10 mouse cellular contexts compared by ENCODE assay signal in genomic region chr3:83212578-83212977, GRCm38 (mm10).
DNase-seq lines count a peak whose midpoint lies in the region; ATAC-seq and TF ChIP-seq lines count a peak whose summit lies in the region.
"Had no signal": no experiment of that assay in that cellular context is flagged by ENCODE, and none has a peak within 500 bp of the region (broad histone marks: within the 10 kb centered on the region; RNA-seq: fewer than 3 reads in every experiment).

No protein-coding gene starts in this region.

- TF ChIP-seq POLR2A in kidney, adult 2 months (IDR thresholded peaks at IDR 0.05; ENCODE audit: low read depth, low read length): no peak
- no peak for TF ChIP-seq POLR2A in lung, adult 2 months (IDR thresholded peaks at IDR 0.05; ENCODE audit: borderline replicate concordance, extremely low read depth, low read depth, low read length)

- no peak overlapping the region for H3K4me2 ChIP-seq in embryonic facial prominence, embryonic 13.5 days
- H3K4me2 ChIP-seq in kidney, postnatal 0 days (ENCODE audit: low read length): no peak overlapping the region
- H3K4me2 ChIP-seq: limb, embryonic 15.5 days had no signal

- H3K9me3 ChIP-seq in embryonic facial prominence, embryonic 13.5 days: no peaks in the 10 kb centered on the region
- H3K9me3 ChIP-seq in embryonic facial prominence, embryonic 10.5 days: no peaks in the 10 kb centered on the region
- H3K9me3 ChIP-seq in kidney, postnatal 0 days (replicated peaks; ENCODE audit: low read length): no peaks in the 10 kb centered on the region
- H3K9me3 ChIP-seq: limb, embryonic 15.5 days had no signal

- DNase-seq in embryonic facial prominence, embryonic 10.5 days (ENCODE audit: low spot score): no peak
- peak; percentile 19 for DNase-seq in kidney, postnatal 0 days (ENCODE audit: low spot score)
- no peak for DNase-seq in kidney, adult 2 months
- peak; percentile 67 for DNase-seq in lung, postnatal 10 days
- DNase-seq in lung, adult 2 months: no peak
- peak; percentile 55 for DNase-seq in telencephalon, adult 2 months (ENCODE audit: low read depth, low spot score)
- no peak for DNase-seq in urinary bladder, postnatal 10 days (ENCODE audit: low spot score)
- DNase-seq: gastrocnemius, postnatal 36 days had no signal

- peaks cover 22% of the 10 kb centered on the region for H3K4me1 ChIP-seq in embryonic facial prominence, embryonic 13.5 days
- peaks cover 35% of the 10 kb centered on the region for H3K4me1 ChIP-seq in embryonic facial prominence, embryonic 10.5 days
- H3K4me1 ChIP-seq in kidney, postnatal 0 days (replicated peaks; ENCODE audit: insufficient read depth, low read length): 0 out of 2 replicates have a peak, but pooled peaks cover 7% of the 10 kb centered on the region
- no peaks in the 10 kb centered on the region for H3K4me1 ChIP-seq in kidney, adult 2 months (ENCODE audit: control insufficient read depth, insufficient read depth, low read length)
- H3K4me1 ChIP-seq in lung, adult 2 months (ENCODE audit: control insufficient read depth, insufficient read depth, low read length): peaks cover 9% of the 10 kb centered on the region

- no peak for ATAC-seq in embryonic facial prominence, embryonic 13.5 days (ENCODE audit: insufficient number of reproducible peaks, insufficient read depth, low FRiP score, low TSS enrichment, low read depth)
- no peak for ATAC-seq in kidney, postnatal 0 days (replicated peaks; ENCODE audit: low FRiP score, low read depth)

- no peaks in the 10 kb centered on the region for H3K36me3 ChIP-seq in embryonic facial prominence, embryonic 13.5 days
- no peaks in the 10 kb centered on the region for H3K36me3 ChIP-seq in embryonic facial prominence, embryonic 10.5 days (replicated peaks)
- H3K36me3 ChIP-seq in kidney, postnatal 0 days (ENCODE audit: insufficient read depth, low read length): no peaks in the 10 kb centered on the region
- no peaks in the 10 kb centered on the region for H3K36me3 ChIP-seq in kidney, adult 2 months (ENCODE audit: control insufficient read depth, insufficient read depth, low read length)
- H3K36me3 ChIP-seq: limb, embryonic 15.5 days had no signal

- no peaks in the 10 kb centered on the region for H3K27me3 ChIP-seq in embryonic facial prominence, embryonic 13.5 days
- no peaks in the 10 kb centered on the region for H3K27me3 ChIP-seq in embryonic facial prominence, embryonic 10.5 days (replicated peaks; ENCODE audit: low read depth, poor library complexity, severe bottlenecking)
- no peaks in the 10 kb centered on the region for H3K27me3 ChIP-seq in kidney, postnatal 0 days (ENCODE audit: insufficient read depth, low read length)
- H3K27me3 ChIP-seq in kidney, adult 2 months (replicated peaks; ENCODE audit: control insufficient read depth, insufficient read depth, low read length): no peaks in the 10 kb centered on the region
- H3K27me3 ChIP-seq: limb, embryonic 15.5 days had no signal

- 0 out of 2 replicates have a peak overlapping the region, but pooled peaks have one; percentile 39 for H3K27ac ChIP-seq in embryonic facial prominence, embryonic 13.5 days
- no peak overlapping the region for H3K27ac ChIP-seq in embryonic facial prominence, embryonic 10.5 days (replicated peaks)
- H3K27ac ChIP-seq in kidney, postnatal 0 days: no peak overlapping the region
- no peak overlapping the region for H3K27ac ChIP-seq in kidney, adult 2 months (ENCODE audit: insufficient read depth, low read depth, low read length)

- 40% methylated on average over 7 of the region's 7 CpGs for WGBS in embryonic facial prominence, embryonic 13.5 days
- 70% methylated on average over 7 of the region's 7 CpGs for WGBS in embryonic facial prominence, embryonic 10.5 days
- WGBS in kidney, postnatal 0 days: 27% methylated on average over 7 of the region's 7 CpGs
- 34% methylated on average over 7 of the region's 7 CpGs for whole genome bisulfite sequencing in kidney, adult 2 months
- WGBS in lung, adult 2 months: 34% methylated on average over 7 of the region's 7 CpGs

- H3K9ac ChIP-seq in embryonic facial prominence, embryonic 13.5 days: no peak overlapping the region
- H3K9ac ChIP-seq in kidney, postnatal 0 days (ENCODE audit: low read depth, low read length): no peak overlapping the region
- H3K9ac ChIP-seq: limb, embryonic 15.5 days had no signal

- TF ChIP-seq CTCF in kidney, postnatal 0 days (IDR thresholded peaks at IDR 0.05; ENCODE audit: low read depth): no peak
- no peak for TF ChIP-seq CTCF in kidney, adult 2 months (conservative IDR thresholded peaks at IDR 0.05; ENCODE audit: insufficient read depth, insufficient read length, low read depth, low read length)
- TF ChIP-seq CTCF in lung, adult 2 months (IDR thresholded peaks at IDR 0.05; ENCODE audit: insufficient read depth, low read length): no peak

- H3K4me3 ChIP-seq in embryonic facial prominence, embryonic 13.5 days: no peak overlapping the region
- no peak overlapping the region for H3K4me3 ChIP-seq in embryonic facial prominence, embryonic 10.5 days
- H3K4me3 ChIP-seq in kidney, postnatal 0 days (replicated peaks; ENCODE audit: low read depth, low read length): no peak overlapping the region
- no peak overlapping the region for H3K4me3 ChIP-seq in kidney, adult 2 months (ENCODE audit: insufficient read depth, low read depth, low read length)
- no peak overlapping the region for H3K4me3 ChIP-seq in lung, adult 2 months (replicated peaks; ENCODE audit: extremely low read depth, low read depth, low read length)
- H3K4me3 ChIP-seq: limb, embryonic 15.5 days had no signal

Comparison
In these comparisons a context has a peak if more than half of its experiments do, and no peak if none do; other contexts are left out.
1. DNase-seq: peak in kidney, postnatal 0 days (single experiment), lung, postnatal 10 days (single experiment) and telencephalon, adult 2 months (single experiment); none in embryonic facial prominence, embryonic 10.5 days (single experiment), kidney, adult 2 months (single experiment), lung, adult 2 months (single experiment) and urinary bladder, postnatal 10 days (single experiment).